Mouse (Mus musculus): ENCODE results near the gene 9030612E09Rik.

DNA sequence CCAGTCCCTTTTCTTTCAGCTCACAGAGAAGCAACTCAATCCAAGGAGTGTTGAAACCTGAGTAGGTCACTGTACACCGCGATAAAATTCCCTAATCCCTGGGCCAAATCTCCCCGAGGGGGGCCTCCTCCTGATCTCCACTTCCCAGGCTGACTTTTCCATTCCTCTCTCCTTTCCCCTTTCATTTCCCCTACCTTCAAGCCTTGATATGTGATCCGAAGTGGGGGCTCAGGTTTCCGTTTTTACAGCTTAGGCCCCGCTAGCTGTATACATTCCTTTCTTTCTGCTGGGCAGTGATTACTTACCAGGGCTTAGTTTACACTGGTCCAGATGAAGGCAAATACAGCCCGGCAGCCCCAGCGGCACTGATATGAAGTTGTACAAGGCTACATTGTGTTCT lies 3.4 kb upstream of the 9030612E09Rik start:
- no peak for TF ChIP-seq FOSL1 (IDR thresholded peaks at IDR 0.05; ENCODE audit: insufficient read depth, low read length, poor library complexity, severe bottlenecking)
- TF ChIP-seq MYOG (IDR thresholded peaks at IDR 0.05; ENCODE audit: control insufficient read depth, extremely low read depth, insufficient read length) = no peak
- no peak for TF ChIP-seq CEBPB (IDR thresholded peaks at IDR 0.05; ENCODE audit: low read depth)

All from C2C12 (cell line).